Comparison of ENCODE assay signal across 12 mouse cellular contexts in the genomic region with DNA sequence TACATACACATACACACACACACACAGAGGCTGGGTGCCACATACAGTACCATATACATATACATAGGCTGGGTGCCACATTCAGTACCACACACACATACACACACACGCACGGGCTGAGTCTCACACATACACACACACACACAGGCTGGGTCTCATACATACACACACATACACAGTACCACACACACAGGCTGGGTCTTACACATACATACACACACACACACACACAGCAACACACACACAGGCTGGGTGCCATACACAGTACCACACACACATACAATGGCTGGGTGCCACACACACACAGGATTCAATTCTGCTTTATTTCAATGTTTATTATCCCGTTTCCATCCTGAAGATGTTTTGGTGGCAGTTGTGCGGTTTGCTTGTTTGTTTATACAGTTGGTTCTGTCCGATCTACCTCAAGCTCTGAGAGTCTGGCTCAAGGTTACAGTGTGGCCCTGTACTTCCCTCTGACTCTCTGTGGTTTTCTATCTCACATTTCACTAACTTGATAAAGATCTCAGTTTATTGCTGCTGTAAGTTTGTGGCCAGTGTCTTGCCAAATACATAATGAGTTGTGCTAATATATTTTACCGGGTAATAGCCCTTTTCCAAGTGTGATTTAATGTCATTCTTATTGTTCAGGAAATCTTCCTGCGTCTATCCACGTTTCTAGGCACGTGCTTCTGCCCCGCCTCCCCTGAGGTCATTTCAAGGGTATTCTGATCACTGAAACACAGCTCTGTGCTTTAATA.
DNase-seq lines count a peak whose midpoint lies in the region; ATAC-seq and TF ChIP-seq lines count a peak whose summit lies in the region.
"Had no signal": no experiment of that assay in that cellular context is flagged by ENCODE, and none has a peak within 500 bp of the region (broad histone marks: within the 10 kb centered on the region; RNA-seq: fewer than 3 reads in every experiment).

No protein-coding gene starts in this region.

- H3K9me3 ChIP-seq in midbrain, embryonic 13.5 days, result 0 out of 2 replicates have a peak, but pooled peaks cover 4% of the 10 kb centered on the region
- H3K9me3 ChIP-seq in midbrain, embryonic 14.5 days (ENCODE audit: control insufficient read depth, low read length), result no peaks in the 10 kb centered on the region
- H3K9me3 ChIP-seq: liver, embryonic 13.5 days had no signal

- no peak overlapping the region for H3K4me3 ChIP-seq in midbrain, embryonic 13.5 days (replicated peaks)
- H3K4me3 ChIP-seq in midbrain, embryonic 14.5 days (replicated peaks; ENCODE audit: low read depth, low read length), result no peak overlapping the region
- H3K4me3 ChIP-seq in bone marrow, adult 2 months (replicated peaks; ENCODE audit: control insufficient read depth, low read depth, low read length), result no peak overlapping the region
- no peak overlapping the region for H3K4me3 ChIP-seq in layer of hippocampus, adult 2 months
- H3K4me3 ChIP-seq: erythroblast, embryonic 14.5 days; liver, embryonic 13.5 days had no signal

- DNase-seq in midbrain, embryonic 14.5 days, result no peak
- no peak for DNase-seq in right cerebral cortex, postnatal 36 days (ENCODE audit: low spot score in 2 of 2)
- DNase-seq in layer of hippocampus, adult 2 months (ENCODE audit: low spot score in 2 of 2), result no peak
- no peak for DNase-seq in ovary, postnatal 36 days (ENCODE audit: low spot score)
- DNase-seq: liver, embryonic 13.5 days; spleen, adult 18-20 months had no signal

- H3K36me3 ChIP-seq in midbrain, embryonic 13.5 days, result no peaks in the 10 kb centered on the region
- no peaks in the 10 kb centered on the region for H3K36me3 ChIP-seq in midbrain, embryonic 14.5 days (ENCODE audit: control insufficient read depth, insufficient read depth, low read length)
- H3K36me3 ChIP-seq: liver, embryonic 13.5 days had no signal

- TF ChIP-seq POLR2A in bone marrow, adult 2 months (IDR thresholded peaks at IDR 0.05; ENCODE audit: borderline replicate concordance, control insufficient read depth, low read depth, low read length), result no peak

- H3K4me2 ChIP-seq in midbrain, embryonic 13.5 days (replicated peaks), result no peak overlapping the region
- no peak overlapping the region for H3K4me2 ChIP-seq in midbrain, embryonic 14.5 days (ENCODE audit: low read length)
- H3K4me2 ChIP-seq: liver, embryonic 13.5 days had no signal

- H3K27me3 ChIP-seq in midbrain, embryonic 13.5 days, result no peaks in the 10 kb centered on the region
- no peaks in the 10 kb centered on the region for H3K27me3 ChIP-seq in midbrain, embryonic 14.5 days (ENCODE audit: control insufficient read depth, insufficient read depth, low read length)
- H3K27me3 ChIP-seq: liver, embryonic 13.5 days had no signal

- TF ChIP-seq CTCF in bone marrow, adult 2 months (IDR thresholded peaks at IDR 0.05; ENCODE audit: control insufficient read depth, insufficient read depth, low read length), result no peak
- no peak for TF ChIP-seq CTCF in layer of hippocampus, adult 2 months (conservative IDR thresholded peaks at IDR 0.05)

- no peak overlapping the region for H3K9ac ChIP-seq in midbrain, embryonic 13.5 days (replicated peaks)
- no peak overlapping the region for H3K9ac ChIP-seq in midbrain, embryonic 14.5 days (replicated peaks; ENCODE audit: low read length)
- H3K9ac ChIP-seq: liver, embryonic 13.5 days had no signal

- 73% methylated on average over 10 of the region's 10 CpGs for WGBS in midbrain, embryonic 13.5 days
- 71% methylated on average over 10 of the region's 10 CpGs for WGBS in midbrain, embryonic 14.5 days
- 22% methylated on average over 10 of the region's 10 CpGs for WGBS in bone marrow, adult 2 months

- H3K4me1 ChIP-seq in midbrain, embryonic 13.5 days (replicated peaks), result no peaks in the 10 kb centered on the region
- no peaks in the 10 kb centered on the region for H3K4me1 ChIP-seq in midbrain, embryonic 14.5 days (ENCODE audit: control insufficient read depth, insufficient read depth, low read length)
- H3K4me1 ChIP-seq in bone marrow, adult 2 months (ENCODE audit: control insufficient read depth, insufficient read depth, low read length), result peaks cover 11% of the 10 kb centered on the region
- H3K4me1 ChIP-seq: liver, embryonic 13.5 days had no signal

- ATAC-seq in midbrain, embryonic 13.5 days, result peak; percentile 45; the same call in 1 of the 2 replicates
- no peak for ATAC-seq in midbrain, embryonic 14.5 days (ENCODE audit: low FRiP score, low TSS enrichment)
- peak; percentile 54 to 58 for ATAC-seq in hematopoietic stem cell, adult 5-6 weeks (replicated peaks in 1 of 2; ENCODE audit: insufficient read depth in 1 of 2, low FRiP score in 2 of 2, low TSS enrichment in 1 of 2, low read depth in 1 of 2, poor library complexity in 2 of 2, severe bottlenecking in 2 of 2)
- ATAC-seq in megakaryocyte progenitor cell, adult 5-6 weeks (replicated peaks; ENCODE audit: poor library complexity), result peak; percentile 57
- ATAC-seq: intestine, embryonic 16.5 days had no signal

- H3K27ac ChIP-seq in midbrain, embryonic 13.5 days, result no peak overlapping the region
- H3K27ac ChIP-seq in midbrain, embryonic 14.5 days (replicated peaks; ENCODE audit: low read depth, low read length), result no peak overlapping the region
- peak overlapping the region; percentile 80; the same call in 1 of the 2 replicates for H3K27ac ChIP-seq in bone marrow, adult 2 months (ENCODE audit: control insufficient read depth, insufficient read depth, low read depth, low read length, poor library complexity)
- no peak overlapping the region for H3K27ac ChIP-seq in layer of hippocampus, adult 2 months
- H3K27ac ChIP-seq: liver, embryonic 13.5 days had no signal
